Mouse (Mus musculus): Measurements from ENCODE around the gene Pid1. TPM values are rescaled to one million over a fixed set of nuclear protein-coding genes. Genes with fewer than 3 reads are reported as not detected.

The Pid1 gene
- polyA plus RNA-seq, 1 experiment from 2014 or later = 20.8 TPM

GRCm38 (mm10) chr1:84362709-84363617, 1.0 kb downstream of the Pid1 start:
- Histone ChIP-seq H3K27me3 (replicated peaks; ENCODE audit: insufficient read depth, low read length) (no peaks in the 10 kb centered on the region), H3K9ac (replicated peaks; ENCODE audit: low read depth) (no peak overlapping the region), H3K27ac (ENCODE audit: low read length) (no peak overlapping the region), H3K4me3 (ENCODE audit: low read depth, low read length) (no peak overlapping the region), H3K4me2 (replicated peaks; ENCODE audit: low read depth, low read length) (no peak overlapping the region), H3K4me1 (ENCODE audit: insufficient read depth, low read depth, low read length) (no peaks in the 10 kb centered on the region), H3K36me3 (ENCODE audit: insufficient read depth, low read length) (no peaks in the 10 kb centered on the region), H3K9me3 (ENCODE audit: low read length) (no peaks in the 10 kb centered on the region)
- DNase-seq (ENCODE audit: low spot score) = no peak
- TF ChIP-seq CTCF (IDR thresholded peaks at IDR 0.05) (no peak), EP300 (IDR thresholded peaks at IDR 0.05) (no peak)
- ATAC-seq = no peak
- WGBS = 74% methylated on average over 7 of the region's 7 CpGs

- no peak for TF ChIP-seq CTCF (IDR thresholded peaks at IDR 0.05)
- TF ChIP-seq EP300 (IDR thresholded peaks at IDR 0.05) = no peak
- no peak overlapping the region for H3K27ac ChIP-seq (ENCODE audit: low read length)
- ATAC-seq = no peak
- no peaks in the 10 kb centered on the region for H3K9me3 ChIP-seq (ENCODE audit: low read length)
- no peak overlapping the region for H3K4me3 ChIP-seq (ENCODE audit: low read depth, low read length)
- H3K36me3 ChIP-seq (ENCODE audit: insufficient read depth, low read length) = no peaks in the 10 kb centered on the region
- H3K4me1 ChIP-seq (ENCODE audit: insufficient read depth, low read depth, low read length) = no peaks in the 10 kb centered on the region
- H3K9ac ChIP-seq (replicated peaks; ENCODE audit: low read depth) = no peak overlapping the region
- no peak overlapping the region for H3K4me2 ChIP-seq (replicated peaks; ENCODE audit: low read depth, low read length)
- H3K27me3 ChIP-seq (replicated peaks; ENCODE audit: insufficient read depth, low read length) = no peaks in the 10 kb centered on the region
- 77% methylated on average over 1 of the region's 1 CpGs for WGBS
- DNase-seq (ENCODE audit: low spot score) = no peak
These were observed 1.8 kb downstream of the Pid1 start for GRCm38 (mm10) chr1:84362209-84362608.

DNA sequence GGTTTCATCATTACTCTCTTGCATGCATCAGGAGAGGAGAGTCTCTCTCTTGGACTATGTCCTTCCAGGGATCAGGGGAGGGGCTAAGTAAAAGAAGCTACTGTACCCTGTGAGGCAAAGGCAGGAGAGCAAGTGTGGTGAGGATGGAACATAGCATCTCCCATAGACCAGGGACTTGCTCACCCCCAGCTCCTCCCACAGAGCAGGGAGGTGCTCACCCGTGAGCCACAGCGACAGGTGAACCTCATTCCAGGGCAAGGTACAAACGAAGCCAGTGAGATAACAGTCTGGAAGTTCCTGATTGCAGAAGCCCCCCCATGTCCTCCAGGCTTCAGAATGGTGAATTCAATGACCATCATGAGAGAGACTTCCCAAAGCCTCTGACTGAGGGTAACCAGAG, 2.6 kb downstream of the Pid1 start:
- no peak for ATAC-seq
- no peak for TF ChIP-seq CTCF (IDR thresholded peaks at IDR 0.05)
- no peak for TF ChIP-seq EP300 (IDR thresholded peaks at IDR 0.05)
- H3K27me3 ChIP-seq (replicated peaks; ENCODE audit: insufficient read depth, low read length) = no peaks in the 10 kb centered on the region
- no peak overlapping the region for H3K4me3 ChIP-seq (ENCODE audit: low read depth, low read length)
- no peaks in the 10 kb centered on the region for H3K9me3 ChIP-seq (ENCODE audit: low read length)
- H3K36me3 ChIP-seq (ENCODE audit: insufficient read depth, low read length) = no peaks in the 10 kb centered on the region
- no peak overlapping the region for H3K9ac ChIP-seq (replicated peaks; ENCODE audit: low read depth)
- WGBS = 66% methylated on average over 3 of the region's 3 CpGs
- no peaks in the 10 kb centered on the region for H3K4me1 ChIP-seq (ENCODE audit: insufficient read depth, low read depth, low read length)
- no peak for DNase-seq (ENCODE audit: low spot score)
- no peak overlapping the region for H3K27ac ChIP-seq (ENCODE audit: low read length)
- H3K4me2 ChIP-seq (replicated peaks; ENCODE audit: low read depth, low read length) = no peak overlapping the region

DNA sequence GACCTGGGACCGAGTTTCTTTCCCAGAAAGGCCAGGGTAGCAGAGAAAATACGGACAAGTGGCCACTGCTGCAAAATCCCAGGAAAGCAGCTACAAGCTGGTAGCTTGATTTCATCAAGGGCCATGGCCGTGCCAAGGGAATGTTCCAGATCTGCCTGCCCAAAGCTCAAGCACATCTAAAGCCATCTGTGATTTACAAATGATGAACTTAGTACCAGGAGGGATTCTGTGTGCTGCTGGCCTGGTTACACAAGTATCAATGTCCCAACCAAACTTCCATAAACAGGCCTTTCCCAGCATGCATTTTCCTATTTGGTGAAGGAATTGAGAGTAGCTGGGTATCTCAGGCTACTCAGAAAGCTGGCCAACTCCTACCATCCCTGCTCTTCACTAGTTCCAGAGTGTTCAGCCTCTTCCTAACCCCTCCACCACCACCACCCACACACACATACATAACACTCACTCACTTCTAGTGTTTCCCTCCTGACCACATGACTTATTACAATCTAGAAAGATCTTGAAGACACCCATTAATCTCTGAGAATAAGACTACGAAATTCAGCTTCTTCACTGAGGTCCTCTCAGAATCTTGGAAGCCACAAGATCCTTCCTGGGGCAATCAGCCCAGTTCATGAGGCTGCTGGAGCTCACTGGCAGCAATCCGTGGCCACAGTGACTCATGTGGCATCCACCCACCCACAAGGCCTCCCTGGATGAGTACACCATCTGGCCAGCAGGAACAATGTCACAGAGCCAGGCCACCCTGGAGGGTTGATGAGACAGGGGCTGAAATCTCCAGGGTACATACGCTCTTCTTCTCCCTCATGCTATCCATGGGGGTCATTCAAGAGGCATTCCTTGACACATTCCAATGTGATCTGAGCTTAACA, 4.1 kb downstream of the Pid1 start:
- H3K27me3 ChIP-seq (replicated peaks; ENCODE audit: insufficient read depth, low read length) = no peaks in the 10 kb centered on the region
- TF ChIP-seq EP300 (IDR thresholded peaks at IDR 0.05) = no peak
- no peak for TF ChIP-seq CTCF (IDR thresholded peaks at IDR 0.05)
- DNase-seq (ENCODE audit: low spot score) = no peak
- no peaks in the 10 kb centered on the region for H3K4me1 ChIP-seq (ENCODE audit: insufficient read depth, low read depth, low read length)
- no peak overlapping the region for H3K27ac ChIP-seq (ENCODE audit: low read length)
- WGBS = 79% methylated on average over 6 of the region's 6 CpGs
- peak; percentile 23; the same call in 1 of the 2 replicates for ATAC-seq
- no peak overlapping the region for H3K4me2 ChIP-seq (replicated peaks; ENCODE audit: low read depth, low read length)
- H3K9ac ChIP-seq (replicated peaks; ENCODE audit: low read depth) = no peak overlapping the region
- no peaks in the 10 kb centered on the region for H3K36me3 ChIP-seq (ENCODE audit: insufficient read depth, low read length)
- no peak overlapping the region for H3K4me3 ChIP-seq (ENCODE audit: low read depth, low read length)
- H3K9me3 ChIP-seq (ENCODE audit: low read length) = no peaks in the 10 kb centered on the region

GRCm38 (mm10) chr1:84357216-84357615, 6.8 kb downstream of the Pid1 start:
- no peaks in the 10 kb centered on the region for H3K27me3 ChIP-seq (replicated peaks; ENCODE audit: insufficient read depth, low read length)
- WGBS = 79% methylated on average over 5 of the region's 5 CpGs
- H3K36me3 ChIP-seq (ENCODE audit: insufficient read depth, low read length) = no peaks in the 10 kb centered on the region
- DNase-seq (ENCODE audit: low spot score) = no peak
- TF ChIP-seq EP300 (IDR thresholded peaks at IDR 0.05) = no peak
- TF ChIP-seq CTCF (IDR thresholded peaks at IDR 0.05) = no peak
- no peak for ATAC-seq
- H3K4me1 ChIP-seq (ENCODE audit: insufficient read depth, low read depth, low read length) = no peaks in the 10 kb centered on the region
- H3K4me2 ChIP-seq (replicated peaks; ENCODE audit: low read depth, low read length) = no peak overlapping the region
- no peaks in the 10 kb centered on the region for H3K9me3 ChIP-seq (ENCODE audit: low read length)
- H3K4me3 ChIP-seq (ENCODE audit: low read depth, low read length) = no peak overlapping the region
- no peak overlapping the region for H3K27ac ChIP-seq (ENCODE audit: low read length)
- H3K9ac ChIP-seq (replicated peaks; ENCODE audit: low read depth) = no peak overlapping the region

- Histone ChIP-seq H3K27me3 (replicated peaks; ENCODE audit: insufficient read depth, low read length) (no peaks in the 10 kb centered on the region), H3K4me2 (replicated peaks; ENCODE audit: low read depth, low read length) (no peak overlapping the region), H3K36me3 (ENCODE audit: insufficient read depth, low read length) (no peaks in the 10 kb centered on the region), H3K4me3 (ENCODE audit: low read depth, low read length) (no peak overlapping the region), H3K4me1 (ENCODE audit: insufficient read depth, low read depth, low read length) (no peaks in the 10 kb centered on the region), H3K27ac (ENCODE audit: low read length) (no peak overlapping the region), H3K9ac (replicated peaks; ENCODE audit: low read depth) (no peak overlapping the region), H3K9me3 (ENCODE audit: low read length) (no peaks in the 10 kb centered on the region)
- TF ChIP-seq EP300 (IDR thresholded peaks at IDR 0.05) (no peak), CTCF (IDR thresholded peaks at IDR 0.05) (no peak)
- DNase-seq (ENCODE audit: low spot score) (peak; percentile 40), ATAC-seq (peak; percentile 11; the same call in 1 of the 2 replicates)
- WGBS = 89% methylated on average over 2 of the region's 2 CpGs
These were observed 13.7 kb downstream of the Pid1 start for GRCm38 (mm10) chr1:84350262-84350661.

All from lung, postnatal 0 days (tissue).